Mouse (Mus musculus): ENCODE results near the gene Gpam. TPM values are rescaled to one million over a fixed set of nuclear protein-coding genes. Genes with fewer than 3 reads are reported as not detected.

Gpam gene
- total RNA-seq, 2 experiments from 2014 or later = 40.9 to 44.5 TPM

- DNase-seq (ENCODE audit: low spot score in 2 of 2) = no peak
- Histone ChIP-seq H3K4me3 (no peak overlapping the region), H3K27ac (no peak overlapping the region)
- TF ChIP-seq CTCF (conservative IDR thresholded peaks at IDR 0.05) = no peak
Measured at GRCm38 (mm10) chr19:55134521-55134920, 7.5 kb upstream of the Gpam start.

- Histone ChIP-seq H3K4me3 (no peak overlapping the region), H3K27ac (no peak overlapping the region)
- no peak for DNase-seq (ENCODE audit: low spot score in 2 of 2)
- no peak for TF ChIP-seq CTCF (conservative IDR thresholded peaks at IDR 0.05)
Measured at GRCm38 (mm10) chr19:55132476-55132875, 5.4 kb upstream of the Gpam start.

GRCm38 (mm10) chr19:55131747-55132146, 4.7 kb upstream of the Gpam start:
- Histone ChIP-seq H3K4me3 (no peak overlapping the region), H3K27ac (no peak overlapping the region)
- TF ChIP-seq CTCF (conservative IDR thresholded peaks at IDR 0.05) = no peak
- DNase-seq (ENCODE audit: low spot score in 2 of 2) = no peak

- DNase-seq (ENCODE audit: low spot score in 2 of 2) = no peak
- no peak overlapping the region for H3K4me3 ChIP-seq
- no peak overlapping the region for H3K27ac ChIP-seq
- TF ChIP-seq CTCF (conservative IDR thresholded peaks at IDR 0.05) = no peak
Measured at GRCm38 (mm10) chr19:55128469-55128868, 1.4 kb upstream of the Gpam start.

- Histone ChIP-seq H3K27ac (peak overlapping the region; percentile 82), H3K4me3 (peak overlapping the region; percentile 39)
- TF ChIP-seq CTCF (conservative IDR thresholded peaks at IDR 0.05) = no peak
- no peak for DNase-seq (ENCODE audit: low spot score in 2 of 2)
Measured at GRCm38 (mm10) chr19:55125456-55125855, 1.6 kb downstream of the Gpam start.

- Histone ChIP-seq H3K4me3 (peak overlapping the region; percentile 1; the same call in 1 of the 2 replicates), H3K27ac (peak overlapping the region; percentile 86)
- no peak for TF ChIP-seq CTCF (conservative IDR thresholded peaks at IDR 0.05)
- DNase-seq (ENCODE audit: low spot score in 2 of 2) = peak in 1 of 2 experiments; percentile 42
Measured at GRCm38 (mm10) chr19:55123001-55123536, 4.0 kb downstream of the Gpam start.

- Histone ChIP-seq H3K4me3 (no peak overlapping the region), H3K27ac (peak overlapping the region; percentile 86)
- TF ChIP-seq CTCF (conservative IDR thresholded peaks at IDR 0.05) = no peak
- no peak for DNase-seq (ENCODE audit: low spot score in 2 of 2)
Measured at GRCm38 (mm10) chr19:55122351-55122980, 4.6 kb downstream of the Gpam start.

GRCm38 (mm10) chr19:55121836-55122235, 5.2 kb downstream of the Gpam start:
- peak overlapping the region; percentile 86 for H3K27ac ChIP-seq
- no peak overlapping the region for H3K4me3 ChIP-seq
- no peak for DNase-seq (ENCODE audit: low spot score in 2 of 2)
- TF ChIP-seq CTCF (conservative IDR thresholded peaks at IDR 0.05) = no peak

- TF ChIP-seq CTCF (conservative IDR thresholded peaks at IDR 0.05) = no peak
- H3K4me3 ChIP-seq = no peak overlapping the region
- peak overlapping the region; percentile 39; the same call in 1 of the 2 replicates for H3K27ac ChIP-seq
- DNase-seq (ENCODE audit: low spot score in 2 of 2) = no peak
Measured at GRCm38 (mm10) chr19:55120518-55121244, 6.4 kb downstream of the Gpam start.

GRCm38 (mm10) chr19:55119541-55119940, 7.5 kb downstream of the Gpam start:
- H3K4me3 ChIP-seq = no peak overlapping the region
- DNase-seq (ENCODE audit: low spot score in 2 of 2) = no peak
- TF ChIP-seq CTCF (conservative IDR thresholded peaks at IDR 0.05) = no peak
- H3K27ac ChIP-seq = no peak overlapping the region

- TF ChIP-seq CTCF (conservative IDR thresholded peaks at IDR 0.05) = no peak
- Histone ChIP-seq H3K4me3 (no peak overlapping the region), H3K27ac (no peak overlapping the region)
- no peak for DNase-seq (ENCODE audit: low spot score in 2 of 2)
Measured at GRCm38 (mm10) chr19:55117991-55118390, 9.0 kb downstream of the Gpam start.

- TF ChIP-seq CTCF (conservative IDR thresholded peaks at IDR 0.05) = no peak
- no peak for DNase-seq (ENCODE audit: low spot score in 2 of 2)
- no peak overlapping the region for H3K4me3 ChIP-seq
Measured at GRCm38 (mm10) chr19:55117059-55117815, 9.8 kb downstream of the Gpam start.

GRCm38 (mm10) chr19:55115532-55115931, 11.5 kb downstream of the Gpam start:
- Histone ChIP-seq H3K27ac (no peak overlapping the region), H3K4me3 (no peak overlapping the region)
- no peak for DNase-seq (ENCODE audit: low spot score in 2 of 2)
- TF ChIP-seq CTCF (conservative IDR thresholded peaks at IDR 0.05) = no peak

More at GRCm38 (mm10) chr19:55117059-55117815, 9.8 kb downstream of the Gpam start:
- H3K27ac ChIP-seq = no peak overlapping the region

Data from layer of hippocampus, adult 2 months (tissue).